Mouse (Mus musculus) lung, postnatal 14 days (tissue): ENCODE data around the gene Cd37.

Experiments used
- DNase-seq: peaks from one replicate; pipeline ENCODE4 v3.0.0; 2021

The Cd37 gene

DNA sequence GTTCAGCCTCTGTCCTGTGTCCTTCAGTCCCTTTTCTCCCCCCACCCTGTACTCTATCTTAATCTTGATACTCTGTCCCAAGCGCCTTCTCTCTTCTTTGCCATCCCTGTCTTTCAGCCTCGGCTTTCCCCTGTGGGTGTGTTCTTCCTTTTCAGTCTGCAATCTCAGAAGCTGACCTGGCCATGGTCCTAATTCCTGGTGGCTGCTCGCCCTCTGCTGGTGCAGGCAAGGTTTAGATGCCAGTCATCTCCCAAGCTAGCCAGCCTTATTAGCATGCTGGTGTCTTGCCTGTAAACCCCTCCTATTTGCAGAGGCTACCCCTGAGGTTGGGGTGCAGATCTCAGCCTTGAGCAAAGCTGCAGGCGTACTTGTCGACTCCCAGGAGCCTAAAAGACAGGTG is 40.5 kb downstream of the Cd37 start:
- peak; percentile 80 for DNase-seq

DNA sequence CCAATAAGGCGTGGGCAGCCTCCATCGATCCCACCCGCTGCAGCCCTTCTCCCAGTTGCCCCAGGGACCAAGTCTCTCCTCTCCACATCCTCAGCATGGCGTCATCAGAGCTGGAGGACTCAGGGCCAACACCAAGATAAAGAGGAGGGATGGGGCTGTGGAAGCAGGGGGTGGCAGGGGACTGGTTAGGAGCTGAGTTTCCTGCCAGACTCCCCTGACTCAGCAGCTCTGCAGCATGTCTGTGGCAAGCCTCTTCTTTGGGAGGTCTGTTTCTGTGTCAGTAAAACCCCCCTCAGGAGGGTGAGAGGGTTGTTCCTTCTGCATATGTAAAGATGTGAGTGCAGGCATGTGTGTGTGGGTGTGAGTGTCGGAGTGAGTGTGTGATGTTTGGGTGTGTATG is 41.9 kb downstream of the Cd37 start:
- no peak for DNase-seq

DNA sequence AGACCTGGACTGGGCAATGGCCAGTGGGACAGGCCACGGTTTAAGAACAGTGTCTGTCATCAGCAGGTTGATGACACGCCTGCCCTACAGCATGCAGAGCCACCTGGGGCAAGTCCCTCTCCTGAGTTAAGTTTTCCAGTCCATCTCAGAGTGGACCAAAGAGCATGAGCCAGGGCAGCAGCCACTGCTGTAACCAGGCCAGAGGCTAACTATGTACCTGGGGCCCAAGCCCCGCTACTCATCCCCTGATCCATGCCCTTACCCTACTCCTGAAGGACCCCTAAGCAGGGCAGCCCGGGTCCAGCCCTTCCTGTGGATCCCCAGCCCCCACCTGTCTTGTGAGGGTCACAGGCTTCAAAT is 42.8 kb downstream of the Cd37 start:
- DNase-seq, result no peak

DNA sequence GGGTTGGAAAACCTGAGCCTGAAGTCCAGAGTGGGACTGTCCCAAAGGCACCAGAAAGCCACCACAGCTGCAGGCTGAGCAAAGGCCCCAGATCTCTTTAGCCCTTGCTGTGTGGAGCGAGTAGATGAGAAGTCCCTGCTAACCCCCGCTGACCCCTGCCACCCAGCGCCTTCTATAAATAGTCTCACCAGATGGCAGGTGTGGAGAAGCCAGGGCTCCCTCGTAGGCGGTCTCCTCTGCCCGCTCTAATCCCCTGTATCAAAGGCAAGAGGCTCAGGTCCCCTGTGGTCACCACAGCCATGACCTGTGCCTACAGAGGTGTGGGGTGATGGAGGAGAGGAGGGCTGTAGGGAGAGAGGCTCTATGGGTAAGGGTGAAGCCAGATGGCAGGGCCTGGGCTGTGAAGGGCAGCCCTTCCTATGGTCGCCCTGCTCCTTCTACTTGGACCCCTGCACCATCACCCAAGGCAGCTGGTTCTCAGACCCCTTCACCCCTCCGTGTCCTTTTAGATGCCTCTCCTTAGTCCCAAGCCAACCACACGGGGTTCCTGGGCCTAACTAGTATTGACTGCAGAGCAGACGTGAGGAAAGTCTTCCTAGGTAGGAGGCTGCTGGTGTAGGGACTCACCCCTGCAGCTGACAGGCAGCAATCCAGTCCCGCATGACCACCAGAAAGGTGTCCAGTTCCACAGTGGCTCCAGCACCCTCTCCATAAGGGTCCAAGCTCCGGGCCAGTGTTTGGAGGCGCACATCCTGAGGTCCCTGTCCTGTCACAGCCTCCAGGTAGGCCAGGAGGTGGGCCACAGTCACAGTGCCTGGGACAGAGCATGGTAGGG is 43.4 kb downstream of the Cd37 start:
- no peak for DNase-seq

DNA sequence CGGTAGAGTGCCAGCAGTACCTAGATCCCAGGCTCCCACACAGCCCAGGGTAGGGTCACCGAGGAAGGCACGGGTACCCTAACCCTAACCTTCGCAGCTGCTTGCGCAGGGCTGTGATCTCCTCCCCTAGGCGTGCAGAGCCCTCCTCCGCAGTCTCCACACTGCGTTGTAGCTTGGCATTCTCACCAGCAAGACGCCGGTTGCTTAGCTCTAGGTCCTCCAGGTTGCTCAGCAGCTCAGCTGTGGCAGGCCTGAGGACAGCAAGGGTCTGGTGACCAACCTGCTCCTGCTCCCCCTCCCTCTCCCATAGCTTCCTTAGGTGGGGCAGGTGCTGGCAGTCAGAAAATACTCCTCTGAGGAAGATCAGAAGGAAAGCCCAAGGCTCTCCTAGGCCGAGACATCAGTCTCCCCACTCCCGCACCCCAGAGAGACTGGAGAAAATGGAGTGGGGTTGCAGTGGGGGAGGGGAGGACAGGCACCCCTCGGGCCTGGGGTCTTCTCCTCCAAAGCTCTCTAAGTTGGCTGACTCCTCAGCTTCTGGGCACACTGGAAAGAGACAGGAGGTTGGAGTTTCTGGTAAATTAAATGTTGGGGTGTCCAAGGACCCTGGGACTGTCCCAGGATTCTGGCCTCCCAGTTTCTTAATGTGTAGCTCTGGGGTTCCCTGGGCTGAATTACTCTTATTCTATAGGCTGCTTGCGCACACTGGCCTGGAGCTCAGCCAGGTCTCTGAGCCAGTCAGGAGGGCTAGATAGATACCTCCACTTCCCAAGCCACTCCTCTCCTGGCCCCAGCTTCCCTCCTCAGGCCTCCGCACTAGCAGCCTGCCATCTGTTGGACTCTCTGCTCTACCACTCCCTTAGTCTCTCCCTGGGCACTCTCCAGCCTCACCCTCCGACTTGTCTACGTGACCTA is 44.8 kb downstream of the Cd37 start:
- no peak for DNase-seq

DNA sequence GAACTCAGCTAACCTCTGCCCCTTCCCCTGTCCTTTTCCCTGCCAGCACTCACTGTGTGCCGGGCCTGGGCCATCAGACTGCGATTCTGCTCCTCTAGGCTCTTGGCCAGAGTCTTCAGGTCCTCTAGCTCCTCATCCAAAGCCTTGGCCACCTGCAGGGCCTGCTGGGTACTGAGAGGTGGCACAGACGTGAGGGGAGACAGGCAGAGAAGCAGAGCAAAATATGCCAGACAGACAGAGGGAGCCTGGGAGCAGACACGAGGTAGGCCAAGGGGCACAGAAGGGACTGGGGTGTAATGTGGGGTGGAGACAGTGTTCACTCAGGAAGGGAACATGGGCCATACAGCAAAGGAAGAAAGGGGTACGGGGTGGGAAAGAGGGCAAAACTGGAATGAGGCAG is 45.5 kb downstream of the Cd37 start:
- no peak for DNase-seq

DNA sequence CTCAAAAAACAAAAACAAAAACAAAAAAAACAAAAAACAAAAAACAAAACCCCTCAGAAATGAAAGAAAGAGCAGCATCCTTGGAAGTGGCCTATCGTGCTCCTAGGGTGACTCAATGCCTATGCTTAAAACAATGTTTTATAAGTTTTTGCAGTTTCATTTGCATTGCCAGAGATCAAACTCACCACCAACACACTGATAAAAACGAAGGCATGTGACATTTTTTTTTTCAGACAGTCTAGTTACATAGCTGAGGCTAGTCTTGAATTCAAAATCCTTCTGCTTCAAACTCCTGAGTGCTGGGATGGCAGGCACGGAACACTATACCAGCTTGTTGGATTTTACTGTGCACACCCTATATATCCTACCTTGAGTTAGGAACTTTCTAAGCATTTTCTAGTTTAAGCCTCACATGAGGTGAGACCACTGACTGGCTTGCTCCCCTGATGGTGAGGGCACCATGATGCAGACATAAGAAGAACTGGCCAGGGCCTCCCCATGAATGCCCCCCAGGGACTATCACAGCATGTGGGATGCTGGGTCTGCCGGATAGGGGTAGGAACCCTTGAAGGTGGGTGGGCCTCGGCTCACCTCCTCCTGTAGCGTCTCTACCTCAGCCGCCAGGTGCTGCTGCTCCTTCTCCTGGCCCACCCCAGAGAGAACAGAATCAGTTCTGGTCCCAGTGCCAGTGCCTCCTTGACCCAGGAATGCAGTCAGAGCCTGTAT is 46.2 kb downstream of the Cd37 start:
- no peak for DNase-seq

DNA sequence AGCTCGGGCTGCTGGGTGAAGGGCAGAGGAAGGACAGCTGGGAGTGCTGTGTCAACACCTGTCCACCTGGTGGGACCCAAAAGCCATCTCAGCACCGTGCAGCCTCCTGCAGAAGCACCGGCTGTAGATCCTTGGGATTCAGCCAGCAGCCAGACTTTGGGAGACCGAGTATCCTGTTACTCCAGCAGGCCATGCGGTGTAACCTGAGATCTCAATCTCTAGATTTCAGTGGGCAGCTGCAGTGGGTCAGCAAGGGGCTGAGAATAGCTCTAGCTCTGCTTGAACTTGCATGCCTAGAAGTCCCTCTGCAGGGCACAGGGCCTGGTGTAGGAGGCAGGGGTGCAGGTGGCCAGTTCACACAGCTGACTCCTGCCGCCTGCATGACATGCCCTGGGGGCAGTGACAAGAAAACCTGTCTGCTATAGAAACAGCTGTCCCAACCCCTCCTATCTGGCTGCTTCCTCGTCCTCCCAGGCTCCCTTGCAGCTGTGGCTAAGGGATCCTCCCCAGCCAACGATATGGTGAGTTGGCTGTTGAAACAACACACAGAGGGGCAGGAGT is 47.0 kb downstream of the Cd37 start:
- no peak for DNase-seq

DNA sequence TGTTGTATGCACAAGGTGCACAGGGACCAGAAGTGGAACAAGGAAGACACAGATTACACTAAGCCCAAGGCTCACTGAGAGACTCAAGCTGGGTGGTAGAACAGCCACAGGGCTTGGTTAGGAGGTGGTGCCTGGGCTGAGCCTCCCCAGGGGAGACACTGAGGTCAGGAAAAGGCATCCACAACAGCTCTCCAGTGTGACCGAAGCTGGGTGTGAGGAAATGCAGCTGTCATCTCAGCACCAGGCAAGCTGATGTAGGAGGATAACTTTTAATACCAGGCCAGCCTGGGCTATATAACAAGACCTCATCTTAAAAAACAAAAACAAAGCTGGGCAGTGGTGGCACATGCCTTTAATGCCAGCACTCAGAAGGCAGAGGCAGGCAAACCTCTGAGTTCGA is 47.8 kb downstream of the Cd37 start:
- no peak for DNase-seq

DNA sequence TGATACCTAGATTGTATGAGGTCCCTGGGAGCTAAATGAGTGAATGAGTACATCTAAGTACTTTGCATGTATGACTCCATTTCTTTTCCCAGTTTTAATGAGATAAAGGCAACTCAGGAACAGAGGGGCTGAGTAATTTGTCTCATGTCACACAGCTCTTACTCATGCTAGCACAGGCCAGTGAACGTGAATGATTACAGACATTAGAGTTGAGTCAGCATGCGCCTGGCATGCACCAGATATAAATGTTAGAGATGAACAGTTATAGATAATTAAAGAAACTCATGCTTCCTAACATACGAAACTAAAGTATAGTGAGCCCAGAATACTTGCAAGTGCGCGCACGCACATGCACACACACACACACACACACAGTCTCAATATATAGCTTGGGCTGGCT is 48.7 kb downstream of the Cd37 start:
- DNase-seq, result no peak

DNA sequence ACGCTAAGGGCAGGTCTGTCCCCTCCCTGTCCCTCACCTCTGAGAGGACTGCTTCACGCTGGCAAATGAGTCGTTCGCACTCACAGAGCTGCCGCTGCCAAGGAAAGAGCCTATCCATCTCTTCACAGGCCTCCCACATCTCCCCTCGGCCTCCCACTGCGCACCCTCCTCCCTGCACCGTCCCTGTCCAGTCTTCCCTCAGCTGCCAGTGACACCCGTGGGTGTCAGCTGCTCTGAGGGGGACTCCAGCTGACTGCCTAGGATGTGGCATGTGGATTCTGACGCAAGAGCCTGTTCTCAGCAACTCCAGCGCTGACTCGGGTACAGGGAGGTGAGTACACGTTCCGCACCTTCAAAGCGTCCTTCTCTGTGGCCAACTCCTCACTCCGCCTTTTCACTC is 49.3 kb downstream of the Cd37 start:
- DNase-seq, result no peak

DNA sequence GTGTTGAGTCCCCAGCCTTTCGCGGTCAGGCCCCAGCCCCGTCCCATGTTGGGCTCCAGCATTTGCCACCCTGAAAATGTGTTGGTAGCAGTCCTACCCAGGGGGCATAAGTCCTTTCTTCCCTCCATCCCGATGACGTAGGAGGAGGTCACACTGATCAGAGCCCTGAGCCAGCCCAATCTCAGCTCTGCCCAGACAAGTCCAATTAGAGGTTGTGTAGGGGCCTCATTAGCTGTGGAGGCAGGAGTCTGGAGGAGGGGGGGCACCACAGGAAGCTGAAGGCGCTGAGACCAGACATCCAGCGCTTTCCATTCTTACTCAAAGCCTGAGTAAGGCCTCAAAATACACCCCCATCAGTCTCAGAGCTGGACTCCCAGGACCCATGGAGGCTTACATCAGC is 53.0 kb downstream of the Cd37 start:
- no peak for DNase-seq

DNA sequence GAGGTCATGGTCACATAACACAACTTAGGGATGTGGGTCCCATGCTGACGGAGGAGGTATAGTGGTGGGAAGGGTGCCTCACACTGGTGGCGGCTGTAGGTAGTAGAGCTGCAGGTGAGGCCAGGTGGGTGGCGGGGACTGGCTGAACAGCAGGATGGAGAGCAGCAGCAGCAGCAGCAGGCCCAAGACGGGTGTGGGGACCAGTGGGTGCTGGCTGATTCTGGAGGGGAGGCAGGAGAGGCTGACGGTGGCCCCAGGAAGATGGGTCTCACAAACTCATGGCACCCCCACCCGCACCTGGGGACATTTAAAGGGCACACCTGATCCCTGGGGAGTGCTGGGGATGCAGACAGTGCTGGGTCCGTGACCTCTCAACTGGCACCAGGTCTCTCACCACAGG is 55.2 kb downstream of the Cd37 start:
- DNase-seq, result no peak
